ENCODE assay signal across 27 mouse cellular contexts in genomic region chr5:90052516-90052915, GRCm38 (mm10).
DNase-seq lines count a peak whose midpoint lies in the region; ATAC-seq and TF ChIP-seq lines count a peak whose summit lies in the region.
"Had no signal": no experiment of that assay in that cellular context is flagged by ENCODE, and none has a peak within 500 bp of the region (broad histone marks: within the 10 kb centered on the region; RNA-seq: fewer than 3 reads in every experiment).

No protein-coding gene starts in this region.

- H3K36me3 ChIP-seq in neural tube, embryonic 11.5 days (ENCODE audit: control insufficient read depth, insufficient read depth, low read length) = no peaks in the 10 kb centered on the region
- no peaks in the 10 kb centered on the region for H3K36me3 ChIP-seq in neural tube, embryonic 13.5 days
- no peaks in the 10 kb centered on the region for H3K36me3 ChIP-seq in neural tube, embryonic 15.5 days
- H3K36me3 ChIP-seq in midbrain, postnatal 0 days (ENCODE audit: insufficient read depth, low read length) = no peaks in the 10 kb centered on the region
- H3K36me3 ChIP-seq: embryonic facial prominence, embryonic 13.5 days; embryonic facial prominence, embryonic 15.5 days; forebrain, embryonic 10.5 days; forebrain, embryonic 12.5 days; G1E had no signal

- H3K9me3 ChIP-seq in neural tube, embryonic 11.5 days (ENCODE audit: control insufficient read depth, low read length) = no peaks in the 10 kb centered on the region
- H3K9me3 ChIP-seq in neural tube, embryonic 13.5 days = no peaks in the 10 kb centered on the region
- no peaks in the 10 kb centered on the region for H3K9me3 ChIP-seq in neural tube, embryonic 15.5 days (replicated peaks)
- H3K9me3 ChIP-seq in midbrain, postnatal 0 days (ENCODE audit: low read length) = no peaks in the 10 kb centered on the region
- H3K9me3 ChIP-seq: embryonic facial prominence, embryonic 13.5 days; embryonic facial prominence, embryonic 15.5 days; forebrain, embryonic 12.5 days had no signal

- no peaks in the 10 kb centered on the region for H3K4me1 ChIP-seq in neural tube, embryonic 11.5 days (ENCODE audit: control insufficient read depth, insufficient read depth, low read length)
- H3K4me1 ChIP-seq in neural tube, embryonic 13.5 days (replicated peaks) = no peaks in the 10 kb centered on the region
- no peaks in the 10 kb centered on the region for H3K4me1 ChIP-seq in neural tube, embryonic 15.5 days
- H3K4me1 ChIP-seq in midbrain, postnatal 0 days (ENCODE audit: insufficient read depth, low read length) = no peaks in the 10 kb centered on the region
- H3K4me1 ChIP-seq: embryonic facial prominence, embryonic 13.5 days; embryonic facial prominence, embryonic 15.5 days; forebrain, embryonic 10.5 days; forebrain, embryonic 12.5 days had no signal

- H3K4me3 ChIP-seq in neural tube, embryonic 11.5 days (ENCODE audit: low read depth, low read length) = no peak overlapping the region
- H3K4me3 ChIP-seq in neural tube, embryonic 13.5 days = no peak overlapping the region
- H3K4me3 ChIP-seq in neural tube, embryonic 15.5 days (replicated peaks) = no peak overlapping the region
- H3K4me3 ChIP-seq in midbrain, postnatal 0 days (ENCODE audit: low read depth, low read length) = no peak overlapping the region
- H3K4me3 ChIP-seq: embryonic facial prominence, embryonic 13.5 days; embryonic facial prominence, embryonic 15.5 days; erythroblast, embryonic 14.5 days; forebrain, embryonic 10.5 days; forebrain, embryonic 12.5 days had no signal

- no peak overlapping the region for H3K27ac ChIP-seq in neural tube, embryonic 11.5 days (ENCODE audit: low read depth, low read length)
- no peak overlapping the region for H3K27ac ChIP-seq in neural tube, embryonic 13.5 days (replicated peaks)
- no peak overlapping the region for H3K27ac ChIP-seq in neural tube, embryonic 15.5 days (replicated peaks)
- no peak overlapping the region for H3K27ac ChIP-seq in midbrain, postnatal 0 days (ENCODE audit: low read depth, low read length)
- H3K27ac ChIP-seq: embryonic facial prominence, embryonic 13.5 days; embryonic facial prominence, embryonic 15.5 days; forebrain, embryonic 10.5 days; forebrain, embryonic 12.5 days had no signal

- H3K4me2 ChIP-seq in neural tube, embryonic 11.5 days (ENCODE audit: low read depth) = no peak overlapping the region
- H3K4me2 ChIP-seq in neural tube, embryonic 13.5 days = no peak overlapping the region
- H3K4me2 ChIP-seq in neural tube, embryonic 15.5 days = no peak overlapping the region
- H3K4me2 ChIP-seq in midbrain, postnatal 0 days (ENCODE audit: low read depth, low read length, poor library complexity, severe bottlenecking) = no peak overlapping the region
- H3K4me2 ChIP-seq: embryonic facial prominence, embryonic 13.5 days; embryonic facial prominence, embryonic 15.5 days; forebrain, embryonic 12.5 days had no signal

- no peak for DNase-seq in neural tube, embryonic 11.5 days (ENCODE audit: low spot score)
- no peak for DNase-seq in neural tube, embryonic 10.5 days (ENCODE audit: extremely low spot score, low spot score)
- DNase-seq in midbrain, postnatal 0 days (ENCODE audit: low spot score) = no peak
- DNase-seq in B cell, adult 2 months = no peak
- DNase-seq: adrenal gland, adult 8-10 months; adrenal gland, postnatal 25 days; cerebellum, adult 11 months; cerebellum, adult 18-20 months; cerebellum, adult 8-10 months; cerebellum, adult 9-11 months; cerebellum, postnatal 14 days; cerebellum, postnatal 36 days; embryo, embryonic 11 days had no signal

- no peaks in the 10 kb centered on the region for H3K27me3 ChIP-seq in neural tube, embryonic 11.5 days (ENCODE audit: control insufficient read depth, insufficient read depth, low read length)
- no peaks in the 10 kb centered on the region for H3K27me3 ChIP-seq in neural tube, embryonic 13.5 days
- no peaks in the 10 kb centered on the region for H3K27me3 ChIP-seq in neural tube, embryonic 15.5 days (replicated peaks)
- no peaks in the 10 kb centered on the region for H3K27me3 ChIP-seq in midbrain, postnatal 0 days (ENCODE audit: insufficient read depth, low read length)
- H3K27me3 ChIP-seq: CH12.LX; embryonic facial prominence, embryonic 13.5 days; embryonic facial prominence, embryonic 15.5 days; forebrain, embryonic 12.5 days had no signal

- WGBS in neural tube, embryonic 11.5 days = 64% methylated on average over 1 of the region's 1 CpGs
- WGBS in neural tube, embryonic 13.5 days = 43% methylated on average over 1 of the region's 1 CpGs
- 26% methylated on average over 1 of the region's 1 CpGs for WGBS in neural tube, embryonic 15.5 days
- 73% methylated on average over 1 of the region's 1 CpGs for WGBS in midbrain, postnatal 0 days

- H3K9ac ChIP-seq in neural tube, embryonic 11.5 days (ENCODE audit: low read length) = no peak overlapping the region
- H3K9ac ChIP-seq in neural tube, embryonic 13.5 days = no peak overlapping the region
- no peak overlapping the region for H3K9ac ChIP-seq in neural tube, embryonic 15.5 days (replicated peaks)
- H3K9ac ChIP-seq in midbrain, postnatal 0 days (replicated peaks; ENCODE audit: low read length, poor library complexity, severe bottlenecking) = no peak overlapping the region
- H3K9ac ChIP-seq: embryonic facial prominence, embryonic 13.5 days; embryonic facial prominence, embryonic 15.5 days; forebrain, embryonic 12.5 days had no signal

- TF ChIP-seq CTCF in midbrain, postnatal 0 days (IDR thresholded peaks at IDR 0.05) = no peak

- ATAC-seq in neural tube, embryonic 11.5 days (ENCODE audit: insufficient read depth, low FRiP score, low TSS enrichment) = peak; percentile 20; the same call in 1 of the 2 replicates
- peak; percentile 61 for ATAC-seq in neural tube, embryonic 13.5 days (ENCODE audit: low read depth)
- ATAC-seq in neural tube, embryonic 15.5 days (ENCODE audit: low FRiP score) = 0 out of 2 replicates have a peak, but pooled peaks have one; percentile 28
- ATAC-seq in midbrain, postnatal 0 days (ENCODE audit: low FRiP score) = no peak
- ATAC-seq: activated CD4-positive, CD25-positive, alpha-beta regulatory T cell, adult 4 months; CD4-positive, CD25-positive, alpha-beta regulatory T cell, adult 4 months; forebrain, embryonic 14.5 days; forebrain, embryonic 16.5 days; Patski had no signal
